Mouse (Mus musculus) cerebellum, adult 9-11 months (tissue): ENCODE measurements around the gene Pop7.
A peak's percentile ranks its signal among the peaks of the same experiment; 100 is the strongest.

Experiments used
- DNase-seq: peaks from one replicate; pipeline ENCODE4 v3.0.0; 2022

The Pop7 gene

DNA sequence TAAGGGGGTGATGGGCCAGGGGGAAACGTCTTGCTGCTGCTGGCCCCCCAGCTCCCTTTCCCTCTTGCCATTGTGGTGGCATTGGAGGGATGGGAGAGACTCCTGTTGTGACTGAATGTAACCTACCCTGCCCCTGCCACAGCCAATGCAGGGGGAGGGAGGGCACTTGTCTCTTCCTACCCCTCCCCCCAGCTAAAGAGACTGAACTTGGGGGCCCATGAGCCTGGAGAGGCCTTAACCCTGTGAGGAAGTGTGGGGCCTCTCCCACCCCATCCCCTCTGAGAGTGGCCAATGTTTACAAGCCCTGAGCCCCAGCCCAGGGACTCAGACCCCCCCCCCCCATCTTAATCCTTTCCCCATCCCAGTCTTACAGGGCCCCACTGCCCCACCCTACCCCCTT is 25.1 kb upstream of the Pop7 start:
- DNase-seq = no peak

- peak; percentile 74 for DNase-seq
Measured at GRCm38 (mm10) chr5:137526192-137526936, 24.0 kb upstream of the Pop7 start.

DNA sequence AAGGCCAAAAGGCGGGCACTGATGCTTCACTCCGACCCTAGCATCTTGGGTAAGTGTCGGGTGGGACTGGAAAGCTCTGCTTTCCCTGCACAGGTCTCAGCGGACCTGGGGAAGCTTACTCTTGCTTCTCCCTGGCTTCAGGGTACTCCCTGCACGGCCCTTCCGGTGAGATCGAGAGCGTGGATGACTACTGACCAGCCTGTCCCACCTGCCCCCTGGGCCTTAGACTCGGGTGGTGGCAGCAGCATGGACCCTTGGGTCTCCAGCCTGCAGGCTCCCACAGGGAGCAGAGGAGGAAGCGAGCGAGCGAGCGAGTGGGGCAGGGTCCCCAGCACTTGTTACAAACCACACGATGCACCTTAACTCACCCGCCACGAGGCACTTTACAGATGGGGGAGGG is 23.2 kb upstream of the Pop7 start:
- DNase-seq = no peak

DNA sequence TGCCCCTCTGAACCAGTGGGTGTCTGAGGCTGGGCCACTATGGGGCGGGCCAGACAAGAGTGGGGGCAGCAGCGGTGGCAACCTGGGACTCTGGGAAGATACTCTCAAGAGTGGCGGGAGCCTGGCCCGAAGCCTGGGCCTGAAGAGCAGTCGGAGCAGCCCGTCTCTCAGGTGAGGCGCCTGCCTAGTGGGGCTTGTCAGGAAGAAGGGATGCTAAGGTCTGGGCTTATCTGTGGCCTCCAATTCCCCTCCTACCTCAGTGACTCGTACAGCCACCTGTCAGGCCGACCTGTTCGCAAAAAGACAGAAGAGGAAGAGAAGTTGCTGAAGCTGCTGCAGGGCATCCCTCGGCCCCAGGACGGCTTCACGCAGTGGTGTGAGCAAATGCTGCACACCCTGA is 22.4 kb upstream of the Pop7 start:
- DNase-seq = no peak

DNA sequence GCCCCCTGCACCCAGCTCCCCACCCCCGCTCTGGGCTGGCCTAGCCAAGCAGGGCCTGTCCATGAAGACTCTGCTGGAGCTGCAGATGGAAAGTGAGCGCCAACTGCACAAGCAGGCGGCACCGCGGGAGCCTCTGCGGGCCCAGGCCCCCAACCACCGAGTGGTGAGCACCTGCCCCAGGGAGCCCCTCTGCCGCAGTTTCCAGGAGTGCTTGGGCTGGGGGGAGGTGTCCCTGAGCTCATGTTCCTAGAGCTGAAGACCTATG is 21.9 kb upstream of the Pop7 start:
- DNase-seq = no peak

DNA sequence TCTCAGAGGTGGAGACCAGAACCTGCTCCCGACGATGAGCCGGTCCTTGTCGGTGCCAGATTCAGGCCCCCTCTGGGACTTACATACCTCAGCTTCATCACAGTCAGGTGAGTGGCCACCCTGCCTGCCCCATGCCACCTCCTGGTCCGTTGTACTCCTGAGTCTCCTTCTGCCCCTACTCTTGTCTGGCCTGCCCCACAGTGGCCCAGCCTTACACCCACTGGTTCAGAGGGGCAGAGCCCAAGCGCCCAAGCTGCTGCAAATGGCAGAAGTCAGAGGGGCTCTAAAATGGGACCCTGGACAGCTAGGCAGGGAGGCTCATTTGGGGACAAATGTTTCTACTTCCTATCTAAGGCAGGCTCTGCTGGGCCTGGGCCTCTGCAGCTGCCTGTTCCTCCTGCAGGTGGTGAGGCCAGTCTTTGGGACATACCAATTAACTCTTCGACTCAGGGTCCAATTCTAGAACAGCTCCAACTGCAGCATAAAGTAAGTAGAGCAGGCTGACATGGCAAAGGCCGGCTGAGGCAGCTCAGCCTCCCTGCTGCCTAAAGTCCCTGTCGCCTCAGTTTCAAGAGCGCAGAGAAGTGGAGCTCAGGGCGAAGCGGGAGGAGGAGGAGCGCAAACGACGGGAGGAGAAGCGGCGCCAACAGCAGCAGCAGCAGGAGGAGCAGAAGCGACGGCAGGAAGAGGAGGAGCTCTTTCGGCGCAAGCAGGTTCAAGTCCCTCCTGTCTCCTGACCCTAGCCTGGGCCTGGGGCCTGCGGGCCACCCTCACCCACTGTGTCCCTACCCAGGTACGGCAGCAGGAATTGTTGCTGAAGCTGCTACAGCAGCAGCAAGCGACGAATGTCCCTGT is 21.3 kb upstream of the Pop7 start:
- DNase-seq = no peak

DNA sequence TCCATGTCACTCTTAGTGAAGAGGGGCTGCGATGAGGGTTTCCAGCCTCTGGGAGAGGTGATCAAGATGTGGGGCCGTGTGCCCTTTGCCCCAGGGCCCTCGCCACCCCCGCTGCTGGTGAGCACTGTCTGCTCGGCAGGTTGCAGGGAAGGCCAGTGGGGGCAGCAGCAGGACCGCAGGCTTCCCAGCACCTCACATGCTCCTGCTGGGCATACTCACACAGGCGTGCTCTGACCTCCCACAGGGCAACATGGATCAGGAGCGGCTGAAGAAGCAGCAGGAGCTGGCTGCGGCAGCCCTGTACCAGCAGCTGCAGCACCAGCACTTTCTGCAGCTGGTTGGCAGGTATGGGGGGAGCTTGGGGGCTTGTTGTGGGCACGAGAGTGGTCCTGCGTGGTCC is 20.4 kb upstream of the Pop7 start:
- no peak for DNase-seq

GRCm38 (mm10) chr5:137521861-137522260 is 19.5 kb upstream of the Pop7 start:
- no peak for DNase-seq

DNA sequence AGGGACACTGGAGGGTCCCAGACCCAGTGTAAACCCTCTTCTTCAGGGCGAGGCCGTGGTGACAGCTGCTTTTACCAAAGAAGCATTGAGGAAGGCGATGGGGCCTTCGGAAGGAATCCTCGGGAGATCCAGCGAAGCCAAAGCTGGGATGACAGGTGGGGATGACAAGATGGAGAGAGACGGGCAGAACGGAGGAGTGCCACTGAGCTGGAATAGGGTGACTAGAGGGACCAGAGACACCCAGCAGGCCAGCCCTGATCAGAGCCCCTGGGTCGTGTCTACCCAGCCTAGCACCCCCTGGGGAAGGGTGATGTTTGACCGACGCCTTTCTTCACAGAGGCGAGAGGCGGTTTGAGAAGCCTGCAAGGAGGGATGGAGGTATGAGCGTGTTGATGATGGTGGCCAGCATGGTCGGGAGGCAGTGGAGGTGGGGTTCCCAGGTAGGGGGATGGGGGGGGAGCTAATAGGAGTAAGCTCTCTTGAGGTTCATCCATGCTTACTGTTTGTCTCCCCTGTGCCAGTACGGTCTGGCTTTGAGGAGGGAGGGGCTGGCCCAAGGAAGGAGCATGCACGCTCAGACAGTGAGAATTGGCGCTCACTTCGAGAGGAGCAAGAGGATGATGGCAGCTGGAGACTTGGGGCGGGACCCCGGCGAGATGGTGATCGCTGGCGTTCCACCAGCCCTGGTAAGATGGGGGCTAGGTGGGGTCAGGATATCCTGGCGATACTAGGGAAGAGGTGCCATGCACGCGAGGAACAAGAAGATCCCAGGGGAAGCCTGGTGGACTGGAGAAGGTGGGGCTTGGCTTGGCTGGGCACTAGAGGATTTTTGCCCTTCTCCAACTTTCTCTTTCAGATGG is 17.6 kb upstream of the Pop7 start:
- DNase-seq = no peak

DNA sequence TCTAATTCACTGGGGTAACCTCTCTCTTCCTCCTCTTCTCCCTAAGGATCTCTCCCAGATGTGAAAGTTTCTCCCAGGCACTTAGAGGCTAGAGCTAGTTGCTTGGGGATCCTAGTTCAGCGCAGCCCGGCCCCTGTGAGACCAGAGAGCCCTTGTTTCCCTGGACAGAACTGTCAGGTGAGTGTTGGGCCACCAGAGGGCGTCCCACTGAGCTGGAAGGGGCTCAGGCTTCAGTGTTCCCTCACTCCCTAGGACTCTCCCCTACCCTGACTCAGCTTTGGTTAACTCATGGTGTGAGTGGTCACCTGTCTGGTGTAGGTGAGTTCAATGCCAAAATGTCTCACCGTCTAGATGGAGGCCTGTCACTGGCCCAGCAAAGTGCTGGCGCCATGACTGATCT is 16.1 kb upstream of the Pop7 start, which contains the start of gene Gigyf1:
Gigyf1 (plus strand) TSS at position 113 of the 400 bp plus-strand sequence.
- no peak for DNase-seq

DNA sequence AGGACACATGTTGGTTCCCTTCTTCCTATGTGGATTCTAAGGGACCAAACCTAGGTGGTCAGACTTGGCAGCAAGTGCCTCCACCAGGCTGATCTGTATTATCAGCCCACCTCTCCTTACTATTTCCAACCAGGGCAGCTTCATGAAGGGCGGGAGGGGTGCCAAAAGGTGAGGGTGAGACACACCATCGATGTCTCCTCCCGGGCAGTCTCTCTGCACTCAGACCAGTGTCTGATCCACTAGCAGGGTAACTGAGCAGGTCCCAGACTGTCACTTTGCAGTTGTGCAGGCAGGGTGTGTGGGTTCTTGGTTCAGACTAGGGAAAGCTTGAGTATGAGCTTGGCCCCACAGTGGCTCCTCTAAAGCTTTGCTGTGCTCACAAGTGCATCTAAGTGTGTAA is 12.5 kb upstream of the Pop7 start:
- peak; percentile 50 for DNase-seq

- DNase-seq = peak; percentile 67
Measured at GRCm38 (mm10) chr5:137513951-137514721, 11.8 kb upstream of the Pop7 start.

GRCm38 (mm10) chr5:137512847-137513794 is 10.8 kb upstream of the Pop7 start:
- DNase-seq = peak; percentile 48

DNA sequence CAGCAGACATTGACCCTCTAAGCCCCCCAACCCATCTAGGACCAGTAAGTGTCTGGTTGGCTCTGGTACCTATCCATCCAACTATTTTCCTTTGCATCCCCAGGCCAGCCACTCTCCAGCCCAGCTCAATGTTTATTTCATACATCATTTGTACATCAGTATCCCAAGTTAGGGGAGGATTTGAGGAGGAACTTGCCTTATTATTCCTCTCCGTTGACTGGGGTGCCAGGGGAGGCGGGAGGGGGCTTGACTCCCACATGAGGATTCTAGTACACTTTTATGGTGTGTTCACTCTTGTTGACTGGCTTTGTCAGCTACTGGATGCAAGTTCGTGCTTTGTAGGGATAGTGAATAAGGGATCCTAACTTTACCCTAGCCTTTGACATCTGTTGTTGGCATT is 9.4 kb upstream of the Pop7 start:
- DNase-seq = no peak

DNA sequence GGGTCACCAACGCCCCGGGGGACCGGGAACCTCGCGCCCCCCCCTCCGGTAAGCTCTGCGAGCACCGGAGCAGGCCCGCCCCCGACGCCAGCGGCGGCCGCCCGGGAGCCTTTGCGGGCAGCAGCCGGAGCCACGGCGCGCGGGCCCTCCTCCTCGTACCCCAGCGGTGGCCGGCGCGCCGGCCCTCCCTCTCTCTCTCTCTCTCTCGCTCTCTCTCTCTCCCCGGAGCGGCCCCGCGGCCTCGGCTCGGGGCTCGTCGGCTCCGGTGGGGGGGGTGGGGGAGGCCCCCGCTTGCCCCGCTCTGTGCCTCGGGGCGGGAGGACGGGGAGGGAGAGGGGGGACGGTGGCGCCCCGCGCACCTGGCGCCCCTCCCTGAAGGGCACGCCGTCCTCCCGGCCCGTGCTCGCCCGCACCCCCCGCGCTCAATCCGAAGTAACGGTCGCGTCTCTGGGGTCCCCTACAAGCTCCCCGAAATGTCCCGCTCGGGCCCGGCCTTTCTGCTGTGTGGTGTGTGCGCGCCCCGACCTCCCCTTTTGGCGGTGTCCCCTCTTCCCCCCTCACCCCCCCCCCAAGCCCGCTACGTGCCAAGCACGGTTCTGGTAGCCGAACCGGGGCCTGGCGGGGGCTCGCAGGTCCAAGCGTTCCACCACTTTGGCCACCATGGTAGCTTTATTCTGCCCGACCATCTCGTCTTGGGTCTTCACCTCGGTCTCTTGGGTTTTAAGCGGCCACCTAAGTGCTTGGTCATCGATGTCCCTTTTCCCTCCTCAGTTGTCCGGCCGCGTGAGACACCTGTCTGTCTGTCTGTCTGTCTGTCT is 8.5 kb upstream of the Pop7 start:
- DNase-seq = peak; percentile 69

DNA sequence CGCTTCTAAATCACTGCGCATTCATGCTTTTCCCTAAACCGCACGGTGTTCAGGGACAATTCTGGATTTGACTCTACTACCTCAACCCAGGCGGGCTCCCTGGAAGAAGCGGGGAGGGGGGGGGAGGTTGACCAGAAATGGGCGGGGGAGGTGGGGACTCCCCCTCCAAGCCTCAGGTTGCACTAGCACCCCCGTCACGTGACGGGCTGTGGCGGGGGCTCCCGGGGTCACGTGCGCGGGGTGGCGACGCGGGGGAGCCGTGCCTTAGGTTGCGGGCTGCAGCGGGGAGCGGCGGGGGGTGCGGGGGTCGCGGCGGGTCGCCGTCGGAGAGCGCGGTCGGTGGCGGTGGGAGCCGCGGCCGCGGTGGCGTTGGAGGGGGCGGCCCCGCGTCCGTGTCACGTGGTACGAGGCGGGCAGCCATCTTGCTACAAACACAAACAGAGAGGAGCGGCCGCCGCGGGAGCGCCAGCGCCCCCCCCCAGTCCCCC is 7.7 kb upstream of the Pop7 start:
- peak; percentile 88 for DNase-seq

GRCm38 (mm10) chr5:137504041-137504440 is 1.7 kb upstream of the Pop7 start:
- peak; percentile 64 for DNase-seq

- DNase-seq = no peak
Measured at GRCm38 (mm10) chr5:137502667-137503110, 371 bp upstream of the Pop7 start.

GRCm38 (mm10) chr5:137500186-137500585 is 2.1 kb downstream of the Pop7 start:
- peak; percentile 51 for DNase-seq

DNA sequence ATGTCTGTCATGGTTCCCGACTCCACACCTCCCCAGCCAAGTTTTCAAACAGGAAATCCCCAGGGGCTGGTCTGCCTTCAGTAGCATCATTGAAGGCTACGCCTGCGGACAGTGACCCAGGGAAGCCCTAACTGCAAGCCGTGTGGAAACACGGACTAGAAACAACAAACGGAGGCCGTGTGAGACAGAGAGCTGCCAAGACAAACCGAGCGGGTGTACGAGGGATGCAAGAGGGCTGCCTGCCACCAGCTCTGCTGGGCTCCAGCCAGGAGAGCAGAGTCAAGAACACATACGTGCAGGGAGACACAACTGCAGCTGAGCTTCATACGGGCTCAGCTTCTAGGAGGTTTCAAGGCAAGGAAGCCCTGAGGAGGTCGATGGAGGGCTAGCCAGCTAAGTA is 8.5 kb downstream of the Pop7 start:
- DNase-seq = no peak
